Mouse (Mus musculus) gastrocnemius, adult 18-20 months (tissue): ENCODE results near the gene Hivep1. TPM values are rescaled to one million over a fixed set of nuclear protein-coding genes. Genes with fewer than 3 reads are reported as not detected.
A peak's percentile ranks its signal among the peaks of the same experiment; 100 is the strongest.

Source experiments
- DNase-seq: peaks from one replicate; pipeline ENCODE4 v3.0.0; 2021; ENCODE audit warnings: low spot score
- long read RNA-seq, 2 experiments: library from polyadenylated mRNA; stranded (forward); transcript quantifications; one replicate each; pipeline ENCODE4 v2.0.0; 2021
- total RNA-seq, 2 experiments: library from RNA; stranded (reverse); gene quantifications; 2 replicates each; pipeline ENCODE4 v1.2.3; 2021

The Hivep1 gene
- total RNA-seq: 10 to 100 TPM; 13.0 to 14.9 TPM
- long read RNA-seq, experiment 1, partial matches to known transcripts: 2 of 3 reads
- long read RNA-seq, experiment 1, other reads (novel, unspliced or antisense): 1 of 3 reads
- long read RNA-seq, experiment 2, partial matches to known transcripts: 1 of 1 reads
- long read RNA-seq, experiment 2, other reads (novel, unspliced or antisense): 0 of 1 reads

DNA sequence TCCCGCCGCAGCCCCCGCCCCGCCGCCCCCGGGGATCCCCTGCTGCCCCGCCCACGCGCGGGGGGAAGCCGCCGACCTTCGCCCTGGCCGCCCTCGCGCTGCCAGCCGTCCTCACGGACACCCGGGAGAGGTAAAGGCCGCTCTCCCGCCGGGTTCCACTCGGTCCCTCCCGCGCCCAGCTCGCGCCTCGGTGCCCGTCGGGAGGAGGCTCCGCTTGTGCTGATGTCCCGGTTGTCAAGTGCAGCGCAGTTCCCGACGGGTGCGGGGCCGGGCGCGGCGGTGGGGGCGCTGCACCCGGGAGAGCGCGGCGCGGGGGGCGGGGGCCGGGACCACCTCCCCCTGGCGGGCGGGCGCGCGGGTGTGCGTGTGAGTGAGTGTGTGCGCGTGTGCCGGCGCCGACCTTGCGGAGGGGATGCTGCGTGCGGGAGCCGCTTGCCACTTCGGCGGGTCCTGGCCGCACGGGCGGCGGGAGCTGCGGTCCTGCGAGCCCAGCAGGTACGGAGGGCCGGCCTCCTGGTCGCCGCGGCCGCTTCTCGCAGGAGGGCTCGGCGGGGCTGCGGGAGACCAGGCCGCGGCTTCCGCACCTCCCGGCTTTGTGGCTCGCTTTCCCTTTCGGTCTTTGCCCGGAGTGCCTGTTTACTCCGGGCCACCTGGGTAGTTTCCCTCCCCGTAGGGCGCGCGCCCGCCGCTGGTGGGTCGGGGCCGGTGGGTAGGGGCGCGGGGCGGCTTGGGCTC, at the start of gene Hivep1:
Gene Hivep1 (plus strand): TSS at position 61 of the 735 bp plus-strand sequence.
- peak; percentile 67 for DNase-seq

GRCm38 (mm10) chr13:42015484-42016045, 36.3 kb upstream of the Hivep1 start:
- DNase-seq: no peak

- DNase-seq: no peak
Observed at GRCm38 (mm10) chr13:42016218-42016617, 35.6 kb upstream of the Hivep1 start.

DNA sequence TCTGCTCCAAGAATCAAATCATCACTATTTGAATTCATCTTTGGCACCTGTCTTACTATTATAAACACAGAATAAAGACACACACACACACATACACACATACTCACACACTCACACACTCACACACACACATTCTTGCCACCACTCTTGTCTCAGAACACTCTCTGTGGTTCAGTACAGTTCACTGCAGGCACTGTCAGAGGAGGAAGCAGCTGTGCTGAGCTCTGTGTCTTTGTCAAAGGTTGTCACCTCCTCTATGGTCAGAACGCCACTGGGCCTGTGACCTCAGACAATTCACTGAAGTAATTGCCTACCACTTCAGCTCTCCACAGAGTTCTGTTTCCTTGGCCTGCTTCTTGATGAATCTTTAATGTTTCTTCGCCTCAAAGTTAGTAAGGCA, 33.5 kb upstream of the Hivep1 start:
- DNase-seq: no peak

DNA sequence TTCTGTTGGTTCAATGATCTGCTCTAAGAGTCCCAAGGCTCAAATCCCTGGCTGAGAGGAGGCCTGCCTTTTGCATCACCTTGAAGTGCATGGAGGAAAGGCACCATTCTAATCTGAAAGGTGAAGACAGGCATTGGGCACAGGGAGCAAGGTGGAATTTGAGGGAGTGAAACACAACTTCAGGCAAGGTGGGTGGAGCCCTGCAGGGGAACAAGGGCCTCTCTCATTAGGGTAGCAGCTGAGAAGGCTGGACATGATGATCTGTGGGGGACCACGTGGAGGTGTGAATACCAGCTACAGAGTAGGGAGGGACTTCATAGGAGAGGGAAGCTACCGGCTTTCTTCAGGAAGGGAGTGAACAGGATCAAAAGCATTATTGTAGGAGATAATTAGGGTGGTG, 10.6 kb upstream of the Hivep1 start:
- DNase-seq: no peak

DNA sequence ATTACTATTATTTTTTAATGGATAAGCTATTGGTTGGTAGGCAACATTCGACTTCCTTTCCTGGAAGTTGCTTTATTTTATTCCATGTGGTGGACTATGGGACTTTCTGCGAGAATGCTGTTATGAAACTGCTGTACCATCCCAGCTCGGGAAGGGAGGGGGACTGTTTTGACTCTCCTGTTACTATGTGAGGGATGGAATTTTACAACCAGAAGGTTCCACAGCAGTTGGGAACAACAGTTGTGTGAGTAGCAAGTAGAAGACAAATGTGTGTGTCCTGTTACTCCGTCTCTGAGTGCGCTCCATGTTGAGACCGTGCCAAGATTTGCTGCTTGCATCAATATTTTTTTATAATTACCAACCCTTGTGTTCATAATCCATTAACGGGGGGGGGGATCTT, 8.4 kb upstream of the Hivep1 start:
- no peak for DNase-seq

DNA sequence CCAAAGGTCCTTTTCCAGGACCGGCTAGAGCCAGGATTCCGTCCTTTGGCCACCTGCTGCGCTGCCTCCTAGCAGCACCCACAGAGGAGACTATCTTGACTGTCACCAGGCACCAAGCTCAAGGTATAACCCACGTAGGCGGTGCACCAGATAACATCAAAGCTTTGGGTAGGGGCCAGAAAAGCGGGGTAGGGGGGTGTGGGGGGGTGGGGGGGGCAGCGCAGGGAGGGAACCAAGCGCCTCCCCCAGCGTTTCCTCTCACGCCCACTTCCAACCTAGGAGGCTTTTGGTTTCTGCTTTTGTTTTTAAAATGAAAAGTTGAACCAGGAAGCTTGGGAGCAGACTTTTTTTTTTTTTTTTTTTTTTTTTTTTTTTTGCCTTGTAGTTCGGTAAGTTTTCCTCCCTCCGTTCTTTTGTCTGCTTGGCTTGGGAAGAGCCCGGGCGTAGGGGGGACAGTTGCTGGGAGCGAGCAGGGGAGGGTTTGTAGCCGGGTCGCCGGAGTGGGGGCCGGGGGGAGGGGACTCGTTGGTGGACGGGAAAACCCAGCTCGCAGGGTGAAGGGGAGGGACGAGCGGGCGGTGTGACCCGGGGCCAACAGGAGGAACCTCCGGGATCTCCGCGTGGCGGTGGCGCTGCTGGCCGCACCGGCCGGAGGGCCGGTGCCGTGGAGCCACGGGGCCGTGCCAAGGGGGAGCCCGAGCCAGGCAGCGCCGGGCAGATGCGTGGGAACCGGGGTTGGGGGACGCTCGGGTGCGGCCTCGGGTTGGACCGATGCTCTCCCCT, 2.6 kb upstream of the Hivep1 start:
- DNase-seq: peak; percentile 76

DNA sequence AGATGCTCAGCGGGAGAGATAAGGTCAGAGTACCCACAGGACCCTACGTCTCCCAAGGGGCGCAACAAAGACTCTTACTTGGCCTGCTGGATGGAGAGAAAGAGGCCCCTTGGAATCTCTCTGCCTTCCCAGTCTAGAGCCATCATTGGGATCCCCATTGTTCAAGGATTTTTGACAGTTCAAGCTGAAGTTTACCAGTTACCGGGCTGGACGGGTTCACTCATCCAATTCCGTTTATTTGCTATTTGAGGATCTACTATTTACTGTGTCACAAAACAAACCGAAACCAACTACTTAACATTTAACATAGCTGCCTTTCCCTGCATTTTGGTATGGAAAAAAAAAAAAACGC, 2.1 kb upstream of the Hivep1 start:
- no peak for DNase-seq

DNA sequence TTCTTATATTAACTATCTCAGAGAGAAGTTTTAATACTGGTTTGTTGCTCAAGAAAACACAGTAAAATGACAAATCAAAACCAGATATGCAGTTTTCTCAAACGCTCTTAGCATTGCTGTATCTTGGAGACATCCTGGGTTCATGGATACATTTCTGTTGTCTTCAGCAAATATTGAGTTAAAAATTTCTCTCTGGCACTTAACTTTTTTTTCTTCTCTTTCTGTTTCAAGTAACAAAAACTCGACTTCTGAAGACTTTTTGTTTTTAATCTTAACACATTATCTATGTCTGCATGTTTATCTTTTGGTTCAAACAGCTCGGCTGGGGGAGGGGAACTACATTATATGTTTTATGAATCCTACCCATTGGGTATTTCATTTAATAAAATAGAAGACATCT, 1.7 kb upstream of the Hivep1 start:
- DNase-seq: no peak

- no peak for DNase-seq
Observed at GRCm38 (mm10) chr13:42050880-42051201, 980 bp upstream of the Hivep1 start.

GRCm38 (mm10) chr13:42051202-42051906, 467 bp upstream of the Hivep1 start:
- peak; percentile 98 for DNase-seq

DNA sequence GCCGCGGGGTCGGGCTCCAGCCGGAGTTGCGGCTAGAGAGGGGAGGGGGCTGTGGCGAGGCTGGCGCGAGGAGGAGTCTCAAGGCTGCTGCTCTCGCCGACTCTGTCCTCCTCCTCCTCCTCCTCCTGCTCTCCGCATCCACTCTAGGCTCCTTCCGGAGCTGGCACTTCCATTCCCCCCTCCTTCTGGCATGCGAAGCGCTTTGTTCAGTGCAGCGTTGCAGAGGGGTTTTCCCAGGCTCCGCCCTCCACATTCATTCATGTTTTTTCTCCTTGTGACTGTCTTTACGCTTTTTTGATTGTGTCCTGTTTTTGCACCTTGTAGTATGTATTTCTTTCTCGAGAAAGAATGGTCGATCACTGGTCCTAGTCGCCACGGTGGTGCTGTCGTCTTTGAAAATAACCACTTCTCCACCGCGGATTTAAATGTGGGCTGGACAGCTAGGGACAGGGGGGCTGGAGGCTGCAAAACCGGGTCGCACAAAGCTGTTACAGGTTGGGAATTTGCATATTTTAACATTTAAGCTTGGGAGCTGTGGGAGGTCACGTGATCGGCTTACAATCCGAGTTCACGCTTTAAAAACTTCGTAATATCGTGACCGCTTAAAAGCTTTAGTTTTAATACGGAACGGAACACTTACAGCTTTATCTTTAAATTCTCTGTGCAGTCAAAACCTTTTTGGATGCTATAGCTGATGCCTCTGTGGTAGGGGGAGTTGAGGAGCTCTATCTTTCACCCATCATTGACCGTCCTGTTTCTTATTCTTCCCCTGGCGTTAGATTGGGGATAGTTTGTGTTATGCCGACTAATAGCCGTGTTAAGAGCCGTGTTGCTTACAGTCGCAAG, 1.1 kb downstream of the Hivep1 start:
- DNase-seq: peak; percentile 55

GRCm38 (mm10) chr13:42053656-42054055, 1.8 kb downstream of the Hivep1 start:
- no peak for DNase-seq

GRCm38 (mm10) chr13:42054138-42054537, 2.3 kb downstream of the Hivep1 start:
- no peak for DNase-seq

DNA sequence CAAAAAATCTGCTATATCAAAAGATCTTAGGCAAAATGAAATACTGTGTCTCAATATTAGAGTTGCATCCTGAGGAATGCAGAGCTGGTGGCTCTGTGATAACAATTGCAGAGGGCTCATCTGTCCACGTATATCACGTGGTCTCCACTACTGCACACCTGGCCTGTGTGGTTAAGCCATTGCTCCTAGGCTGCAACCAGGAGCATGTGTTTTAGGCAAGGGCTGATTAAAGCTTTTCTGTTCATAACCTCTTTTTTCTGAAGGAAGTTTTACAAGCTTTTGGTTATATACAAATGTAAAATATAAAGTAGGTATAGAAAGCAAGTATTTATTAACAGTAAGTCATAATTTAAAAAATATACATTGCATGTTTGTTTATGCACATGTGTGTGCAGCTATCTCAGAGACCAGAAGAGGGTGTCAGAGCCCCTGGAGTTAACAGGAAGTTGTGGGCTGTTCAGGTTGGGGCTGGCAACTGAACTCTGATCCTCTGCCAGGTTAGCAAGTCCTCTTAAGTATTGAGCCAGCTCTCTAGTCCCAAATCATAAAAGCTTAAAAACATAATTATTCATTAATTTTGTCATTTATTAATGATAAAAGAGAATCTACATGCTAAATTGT, 5.0 kb downstream of the Hivep1 start:
- DNase-seq: no peak

- no peak for DNase-seq
Observed at GRCm38 (mm10) chr13:42060846-42061630, 9.2 kb downstream of the Hivep1 start.

- no peak for DNase-seq
Observed at GRCm38 (mm10) chr13:42064257-42064656, 12.4 kb downstream of the Hivep1 start.

GRCm38 (mm10) chr13:42070236-42070635, 18.4 kb downstream of the Hivep1 start:
- no peak for DNase-seq

- no peak for DNase-seq
Observed at GRCm38 (mm10) chr13:42071011-42071410, 19.2 kb downstream of the Hivep1 start.

DNA sequence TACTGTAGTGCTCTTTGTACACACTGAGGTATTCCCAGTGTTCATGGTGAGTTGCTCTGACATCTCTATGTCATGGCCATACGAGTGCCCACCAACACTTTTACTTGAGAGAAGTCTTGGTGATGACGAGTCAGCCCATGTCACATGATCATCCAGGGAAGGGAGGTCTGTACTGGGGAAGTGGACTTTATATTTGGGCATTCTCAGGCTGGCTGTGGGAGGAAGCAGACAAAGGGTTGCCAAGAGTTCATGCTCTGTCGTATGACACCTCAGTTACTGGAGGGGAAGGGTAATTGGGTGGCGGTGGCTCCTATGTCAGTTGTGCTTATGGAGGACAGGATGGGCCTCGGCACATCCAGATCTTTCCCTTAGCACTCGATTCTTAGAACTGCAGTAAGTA, 21.5 kb downstream of the Hivep1 start:
- no peak for DNase-seq
